Mouse (Mus musculus) G1E-ER4 (cell line): Measurements from ENCODE around the gene Slc30a2. TPM values are rescaled to one million over a fixed set of nuclear protein-coding genes. Genes with fewer than 3 reads are reported as not detected.

Source experiments
- GATA1 ChIP-seq: IDR thresholded peaks from one replicate; pipeline ENCODE4 v1.8.0; 2012; ENCODE audit warnings: low read length, inconsistent platforms
- polyA plus RNA-seq: library from polyadenylated mRNA; stranded (reverse); fragments of >175 nt; gene quantifications from 2 replicates; pipeline ENCODE4 v1.2.3, GENCODE M21; 2012

The Slc30a2 gene
- polyA plus RNA-seq, 1 experiment, result 0.25 TPM

DNA sequence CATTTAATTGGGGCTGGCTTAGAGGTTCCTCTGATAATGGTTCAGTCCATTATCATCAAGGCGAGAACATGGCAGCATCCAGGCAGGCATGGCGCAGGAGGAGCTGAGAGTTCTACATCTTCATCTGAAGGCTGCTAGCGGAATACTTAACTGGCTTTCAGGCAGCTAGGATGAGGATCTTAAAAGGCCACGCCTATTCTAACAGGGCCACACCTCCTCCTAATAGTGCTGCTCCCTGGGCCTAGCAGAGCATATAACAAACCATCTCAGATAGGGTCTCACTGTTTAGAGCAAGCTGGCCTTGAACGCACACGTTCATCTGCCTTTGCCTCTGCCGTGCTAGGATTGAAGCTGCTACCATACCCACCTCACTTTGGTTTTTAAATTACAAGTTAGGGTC, 6.8 kb downstream of the Slc30a2 start:
- TF ChIP-seq GATA1, result no peak

- TF ChIP-seq GATA1, result no peak
Observed at GRCm38 (mm10) chr4:134350641-134351040, 7.7 kb downstream of the Slc30a2 start.

- no peak for TF ChIP-seq GATA1
Observed at GRCm38 (mm10) chr4:134351329-134352260, 8.6 kb downstream of the Slc30a2 start.

DNA sequence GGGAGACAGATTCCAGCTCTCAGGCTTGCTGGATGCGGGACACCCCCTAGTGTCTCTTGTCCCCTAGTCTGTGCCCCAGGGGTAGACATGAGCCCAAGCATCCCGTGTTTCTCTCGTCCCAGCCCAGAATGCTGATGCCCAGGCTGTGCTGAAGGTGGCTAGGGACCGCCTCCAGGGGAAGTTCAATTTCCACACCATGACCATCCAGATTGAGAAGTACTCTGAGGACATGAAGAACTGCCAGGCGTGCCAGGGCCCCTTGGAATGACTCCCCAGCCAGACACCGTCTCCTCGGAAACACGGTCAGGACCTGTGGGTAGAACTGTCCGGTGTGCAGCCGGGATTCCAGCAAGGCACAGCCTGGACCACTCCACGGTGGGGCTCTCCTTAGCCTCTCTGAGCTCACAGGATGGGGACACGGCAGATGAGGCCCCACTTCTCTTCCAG, 9.3 kb downstream of the Slc30a2 start:
- TF ChIP-seq GATA1, result no peak

DNA sequence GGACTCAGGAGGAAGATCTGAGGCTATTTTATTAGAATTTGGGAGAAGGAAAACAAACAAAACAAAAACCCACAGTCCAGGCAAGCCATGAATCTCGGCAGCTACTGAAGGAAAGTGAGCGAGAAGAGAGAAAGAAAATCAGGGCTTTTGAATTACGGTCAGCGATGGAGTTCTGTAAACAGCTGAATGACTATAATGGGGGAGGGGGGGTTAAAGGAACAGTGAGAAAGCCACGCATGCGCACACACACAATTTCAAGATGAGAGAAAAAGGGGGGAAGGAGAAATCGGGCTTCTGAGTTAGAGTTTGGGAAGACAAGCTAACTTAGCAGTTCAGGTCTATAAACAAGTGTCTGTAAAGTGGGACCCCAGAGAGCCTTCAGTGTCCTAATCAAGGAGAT, 9.9 kb downstream of the Slc30a2 start:
- no peak for TF ChIP-seq GATA1

DNA sequence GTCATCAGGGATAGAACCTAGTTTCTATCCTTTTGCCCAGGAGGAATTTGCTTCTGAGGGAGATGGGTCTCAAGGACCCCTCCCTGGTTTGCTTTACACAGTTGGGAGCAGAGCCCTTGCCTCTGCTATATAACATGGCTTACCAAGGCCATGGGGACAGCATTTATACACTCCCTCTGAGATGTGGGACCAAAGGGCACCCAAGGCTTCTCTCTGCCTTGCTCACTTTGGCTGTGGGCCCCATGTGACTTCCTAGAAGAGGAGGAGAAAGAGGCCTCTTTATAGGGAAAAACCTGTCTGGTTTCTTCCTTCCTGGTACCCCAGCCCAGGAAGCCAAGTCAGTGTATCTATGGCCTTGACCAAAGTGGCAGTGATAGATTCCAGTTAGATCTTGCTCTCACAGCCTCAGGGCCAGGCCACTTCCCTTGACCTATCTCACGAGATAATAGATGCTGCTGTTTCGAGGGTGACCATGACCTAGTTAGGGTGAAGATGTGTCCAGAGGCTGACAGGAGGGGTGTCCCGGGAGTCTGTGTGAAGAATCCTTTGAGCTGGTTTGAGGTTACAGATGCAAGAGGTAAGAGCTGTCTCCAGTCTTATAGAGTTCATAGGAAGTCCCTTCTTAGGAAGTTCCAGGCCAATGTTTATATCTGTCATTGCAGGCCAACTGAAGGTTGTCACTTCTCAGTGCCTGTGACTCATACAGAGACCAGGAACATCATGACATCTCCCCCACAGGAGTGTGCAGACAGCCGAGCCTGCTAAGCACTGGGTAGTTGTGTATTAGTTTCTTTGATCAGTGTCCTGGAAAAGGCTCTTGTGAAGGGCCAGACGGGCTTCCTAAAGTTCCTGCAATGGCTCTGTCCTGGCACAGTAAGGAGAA, 10.8 kb downstream of the Slc30a2 start:
- TF ChIP-seq GATA1, result no peak

DNA sequence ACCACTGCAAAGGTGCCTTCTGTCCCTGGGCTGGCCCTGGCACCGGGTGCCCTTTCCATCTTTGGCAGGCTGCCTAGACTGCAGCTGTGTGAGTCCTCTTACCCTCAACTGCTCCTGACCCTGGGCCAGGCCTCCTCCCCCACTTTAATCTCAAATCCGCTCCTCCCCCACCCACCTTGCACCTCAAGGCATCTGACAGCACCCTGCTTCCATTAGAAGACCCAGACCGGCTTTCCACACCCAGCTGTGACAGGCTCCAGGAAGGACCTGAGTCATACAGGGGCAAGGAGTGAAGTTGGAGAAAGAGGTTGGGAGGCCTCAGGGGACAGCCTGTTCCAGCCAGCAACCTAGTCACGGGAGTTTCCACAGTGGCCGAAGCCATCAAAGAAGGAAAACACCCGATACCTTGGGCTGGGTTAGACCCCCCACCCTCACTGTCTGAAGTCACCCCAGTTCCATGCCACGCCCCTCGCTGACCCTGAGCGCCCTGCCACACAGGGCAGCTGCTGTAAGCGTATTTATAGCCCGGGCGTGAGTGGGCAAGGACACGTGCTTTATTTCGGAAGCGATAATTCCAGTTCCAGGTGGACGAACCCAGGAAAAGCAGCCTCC, 13.0 kb downstream of the Slc30a2 start:
- TF ChIP-seq GATA1, result no peak

DNA sequence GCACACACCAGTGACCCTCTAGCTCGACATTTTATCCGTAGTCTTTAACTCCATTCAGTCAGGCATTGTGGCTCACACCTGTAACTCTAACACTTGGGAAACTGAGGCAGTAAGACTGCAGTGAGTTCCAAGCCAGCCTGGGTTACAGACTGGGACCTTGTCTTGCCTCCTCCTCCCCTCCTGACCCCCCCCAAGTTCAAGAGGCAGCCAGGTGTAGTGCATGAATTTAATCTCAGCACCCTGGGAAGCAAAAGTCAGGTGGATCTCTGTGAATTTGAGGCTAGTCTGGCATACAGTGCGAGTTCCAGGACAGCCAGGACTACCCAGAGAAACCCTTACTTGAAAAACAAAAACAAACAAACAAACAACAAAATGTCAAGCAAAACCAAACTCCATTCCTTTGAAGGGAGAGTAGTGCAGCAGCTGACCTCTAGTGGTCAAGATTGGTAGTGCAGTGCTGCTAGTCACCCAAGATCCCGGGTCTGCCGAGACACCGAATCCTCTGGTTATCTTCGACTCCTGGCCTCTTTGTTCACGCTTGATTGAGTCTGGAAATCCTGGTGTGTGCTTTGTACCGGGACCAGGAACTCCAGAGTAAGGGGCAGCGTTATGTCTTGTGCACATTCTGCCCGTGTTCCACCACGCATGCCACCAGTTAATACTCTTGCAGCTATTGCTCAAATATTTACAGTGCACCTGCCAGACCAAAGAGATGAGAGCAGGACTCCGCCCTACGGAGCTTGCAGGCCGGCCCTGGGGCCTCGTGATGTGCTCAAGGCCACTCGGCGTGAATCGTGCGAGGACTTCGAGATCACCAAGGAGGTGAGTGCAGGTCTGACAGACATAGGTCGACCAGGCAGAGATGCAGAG, 13.8 kb downstream of the Slc30a2 start:
- no peak for TF ChIP-seq GATA1

GRCm38 (mm10) chr4:134357461-134357771, 14.4 kb downstream of the Slc30a2 start:
- TF ChIP-seq GATA1, result no peak

DNA sequence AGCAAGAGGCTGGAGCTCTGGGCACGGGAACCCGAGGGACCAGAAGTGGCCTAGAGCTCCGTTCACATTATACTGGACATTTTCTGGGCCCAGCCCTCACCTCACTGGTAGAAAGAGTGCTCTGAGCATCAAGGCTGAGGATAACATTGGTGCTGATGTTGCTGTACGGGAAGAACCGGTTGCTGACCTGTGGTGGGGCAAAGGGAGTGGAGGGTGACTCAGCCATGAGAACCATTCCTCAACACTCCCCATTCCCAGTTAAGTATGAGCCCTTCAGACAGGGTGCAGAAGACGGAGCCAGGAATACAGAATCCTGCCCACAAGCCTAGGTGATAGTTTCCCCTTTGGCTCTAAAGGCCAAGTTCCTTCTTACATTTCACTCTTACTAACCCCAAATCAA, 16.7 kb downstream of the Slc30a2 start:
- no peak for TF ChIP-seq GATA1

- no peak for TF ChIP-seq GATA1
Observed at GRCm38 (mm10) chr4:134361215-134361614, 18.2 kb downstream of the Slc30a2 start.

DNA sequence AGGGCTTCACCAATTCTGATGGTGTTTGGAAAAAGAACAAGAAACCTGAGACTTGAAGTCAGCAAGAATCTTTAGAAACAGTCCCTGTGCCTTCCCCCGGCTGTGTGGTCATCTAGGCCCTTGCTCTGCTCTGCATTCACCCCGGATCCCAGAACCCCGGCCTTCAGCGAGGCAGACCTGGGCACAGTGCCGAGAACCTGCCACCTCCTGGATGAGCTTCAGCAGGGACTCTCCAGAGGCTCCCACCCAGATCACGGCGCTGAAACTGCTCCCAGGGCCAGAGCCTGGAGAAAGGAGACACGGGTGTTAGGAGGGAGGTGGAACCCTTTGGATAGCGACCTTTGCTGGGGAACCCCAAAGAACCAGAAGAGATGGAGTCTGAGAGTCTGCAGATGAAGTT, 19.1 kb downstream of the Slc30a2 start:
- TF ChIP-seq GATA1, result no peak

DNA sequence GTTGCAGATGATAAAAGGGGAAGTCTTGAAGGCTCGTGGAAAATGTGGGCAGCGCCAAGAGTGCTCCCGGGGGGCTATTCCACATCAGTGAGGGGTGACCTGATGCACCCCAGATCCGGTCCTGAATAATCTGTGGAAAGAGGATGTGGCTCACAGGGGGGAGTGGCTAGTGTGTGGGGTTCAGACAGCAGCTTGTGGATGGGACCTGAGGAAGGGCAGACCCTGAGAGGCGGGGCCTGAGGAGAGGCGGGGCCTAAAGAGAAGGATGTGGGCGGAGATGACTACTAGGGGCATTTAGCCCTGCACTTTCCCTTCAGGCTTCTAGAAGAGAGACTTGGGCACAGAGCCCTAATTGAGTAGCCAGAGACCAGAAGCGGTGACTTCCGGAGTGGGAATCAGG, 19.6 kb downstream of the Slc30a2 start:
- TF ChIP-seq GATA1, result no peak

GRCm38 (mm10) chr4:134365280-134365679, 22.3 kb downstream of the Slc30a2 start:
- TF ChIP-seq GATA1, result no peak

GRCm38 (mm10) chr4:134370649-134371221, 27.8 kb downstream of the Slc30a2 start:
- TF ChIP-seq GATA1, result no peak
